Mouse (Mus musculus): ENCODE data around the gene 9930021J03Rik.

Gene 9930021J03Rik

GRCm38 (mm10) chr19:29805917-29806785, at the start of gene 9930021J03Rik:
Gene 9930021J03Rik (minus strand): TSS chr19:29805989.
- DNase-seq (ENCODE audit: low spot score in 2 of 2) = peak; percentile 97 to 99

GRCm38 (mm10) chr19:29853711-29854110, 47.9 kb upstream of the 9930021J03Rik start:
- DNase-seq (ENCODE audit: low spot score in 2 of 2) = no peak

- DNase-seq (ENCODE audit: low spot score in 2 of 2) = no peak
Observed at GRCm38 (mm10) chr19:29851036-29851690, 45.4 kb upstream of the 9930021J03Rik start.

- DNase-seq (ENCODE audit: low spot score in 2 of 2) = no peak
Observed at GRCm38 (mm10) chr19:29849924-29850551, 44.2 kb upstream of the 9930021J03Rik start.

- no peak for DNase-seq (ENCODE audit: low spot score in 2 of 2)
Observed at GRCm38 (mm10) chr19:29844036-29844661, 38.4 kb upstream of the 9930021J03Rik start.

GRCm38 (mm10) chr19:29843641-29844035, 37.8 kb upstream of the 9930021J03Rik start:
- peak in 1 of 2 experiments; percentile 4 for DNase-seq (ENCODE audit: low spot score in 2 of 2)

- DNase-seq (ENCODE audit: low spot score in 2 of 2) = peak in 1 of 2 experiments; percentile 21
Observed at GRCm38 (mm10) chr19:29842973-29843372, 37.2 kb upstream of the 9930021J03Rik start.

GRCm38 (mm10) chr19:29840642-29841041, 34.9 kb upstream of the 9930021J03Rik start:
- no peak for DNase-seq (ENCODE audit: low spot score in 2 of 2)

GRCm38 (mm10) chr19:29838636-29839135, 32.9 kb upstream of the 9930021J03Rik start:
- DNase-seq (ENCODE audit: low spot score in 2 of 2) = no peak

- DNase-seq (ENCODE audit: low spot score in 2 of 2) = no peak
Observed at GRCm38 (mm10) chr19:29838171-29838570, 32.4 kb upstream of the 9930021J03Rik start.

- DNase-seq (ENCODE audit: low spot score in 2 of 2) = no peak
Observed at GRCm38 (mm10) chr19:29835364-29836034, 29.7 kb upstream of the 9930021J03Rik start.

GRCm38 (mm10) chr19:29830911-29831310, 25.1 kb upstream of the 9930021J03Rik start:
- no peak for DNase-seq (ENCODE audit: low spot score in 2 of 2)

GRCm38 (mm10) chr19:29828558-29828957, 22.8 kb upstream of the 9930021J03Rik start:
- no peak for DNase-seq (ENCODE audit: low spot score in 2 of 2)

GRCm38 (mm10) chr19:29826686-29827085, 20.9 kb upstream of the 9930021J03Rik start:
- peak in 1 of 2 experiments; percentile 23 for DNase-seq (ENCODE audit: low spot score in 2 of 2)

GRCm38 (mm10) chr19:29825003-29825402, 19.2 kb upstream of the 9930021J03Rik start:
- no peak for DNase-seq (ENCODE audit: low spot score in 2 of 2)

- DNase-seq (ENCODE audit: low spot score in 2 of 2) = peak in 1 of 2 experiments; percentile 57
Observed at GRCm38 (mm10) chr19:29824034-29824700, 18.4 kb upstream of the 9930021J03Rik start.

GRCm38 (mm10) chr19:29823456-29824010, 17.7 kb upstream of the 9930021J03Rik start:
- no peak for DNase-seq (ENCODE audit: low spot score in 2 of 2)

- no peak for DNase-seq (ENCODE audit: low spot score in 2 of 2)
Observed at GRCm38 (mm10) chr19:29820966-29821365, 15.2 kb upstream of the 9930021J03Rik start.

- DNase-seq (ENCODE audit: low spot score in 2 of 2) = peak; percentile 85 to 92
Observed at GRCm38 (mm10) chr19:29812581-29813460, 7.0 kb upstream of the 9930021J03Rik start, which contains the start of gene Ranbp6. Gene Ranbp6 (minus strand): TSS chr19:29812974.
